Mouse (Mus musculus): ENCODE results near the gene Slc25a36. TPM values are rescaled to one million over a fixed set of nuclear protein-coding genes. Genes with fewer than 3 reads are reported as not detected.

Slc25a36 gene
- total and polyA plus RNA-seq, 3 experiments: 8.5 to 62.0 (median 57.4) TPM

DNA sequence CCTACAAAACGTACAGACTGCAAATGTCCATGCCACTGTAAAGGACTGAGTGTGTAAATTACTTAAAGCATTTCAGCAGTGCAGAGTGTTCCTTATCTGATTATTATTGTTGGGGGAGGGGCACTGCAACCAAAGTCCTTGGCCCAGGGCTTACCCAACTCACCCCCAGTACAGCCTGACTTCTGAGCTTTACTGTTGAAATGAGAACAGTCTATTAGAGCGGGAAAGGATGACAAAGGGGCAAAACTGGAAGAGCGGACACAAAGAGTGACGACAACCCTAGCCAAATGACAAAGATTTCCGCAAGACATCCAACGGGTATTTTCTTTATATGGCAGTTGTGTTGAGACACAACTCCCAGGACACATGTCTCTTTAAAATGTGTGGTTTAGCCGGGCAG, 1.3 kb upstream of the Slc25a36 start:
- no peak for DNase-seq

DNA sequence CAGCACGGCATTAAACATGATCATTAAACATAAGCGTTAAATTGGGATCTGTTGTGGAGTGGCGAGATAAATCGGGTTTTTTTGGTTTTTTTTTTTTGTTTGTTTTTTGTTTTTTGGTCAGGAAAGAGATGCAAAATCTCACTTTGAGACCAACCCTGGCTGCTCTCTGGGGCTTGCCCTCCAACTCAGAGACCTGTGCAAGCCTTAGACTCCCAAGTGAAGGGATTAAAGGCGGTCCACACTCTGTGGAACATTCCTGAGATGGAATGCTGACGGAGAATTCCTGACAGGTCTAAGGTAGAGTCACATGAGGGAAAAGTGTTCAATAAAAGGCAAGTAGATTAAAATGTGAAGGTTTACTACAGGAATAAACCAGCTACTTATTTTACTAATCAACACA, 549 bp upstream of the Slc25a36 start:
- no peak for DNase-seq

DNA sequence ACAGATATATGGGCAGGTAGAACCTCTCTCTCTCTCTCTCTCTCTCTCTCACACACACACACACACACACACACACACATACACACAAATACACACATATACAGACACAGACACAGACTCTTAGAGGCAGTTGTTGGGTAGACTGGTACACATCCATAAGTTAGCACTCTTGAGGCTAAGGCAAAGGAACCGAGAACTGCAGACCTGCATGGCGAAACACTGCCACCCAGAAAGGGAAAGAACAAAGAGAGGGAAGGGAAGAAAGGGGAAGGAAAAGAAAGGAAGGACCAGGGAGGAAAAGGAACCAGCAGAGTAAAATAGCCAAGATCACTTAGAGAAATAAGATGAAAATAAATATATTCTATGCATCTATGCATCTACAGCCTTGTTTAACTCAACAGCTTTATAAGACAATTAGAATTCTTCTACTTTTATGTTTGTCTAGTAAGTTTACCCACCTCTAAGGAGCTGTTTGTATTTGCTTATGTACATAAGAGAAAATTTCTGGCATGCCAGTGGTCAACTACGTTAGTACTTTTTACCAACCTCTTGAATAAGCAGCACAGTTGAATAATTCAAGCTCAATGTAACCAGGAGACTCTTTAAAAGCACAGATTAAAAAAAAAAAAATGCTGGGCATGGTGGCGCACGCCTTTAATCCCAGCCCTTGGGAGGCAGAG, 4.3 kb downstream of the Slc25a36 start:
- DNase-seq: no peak

DNA sequence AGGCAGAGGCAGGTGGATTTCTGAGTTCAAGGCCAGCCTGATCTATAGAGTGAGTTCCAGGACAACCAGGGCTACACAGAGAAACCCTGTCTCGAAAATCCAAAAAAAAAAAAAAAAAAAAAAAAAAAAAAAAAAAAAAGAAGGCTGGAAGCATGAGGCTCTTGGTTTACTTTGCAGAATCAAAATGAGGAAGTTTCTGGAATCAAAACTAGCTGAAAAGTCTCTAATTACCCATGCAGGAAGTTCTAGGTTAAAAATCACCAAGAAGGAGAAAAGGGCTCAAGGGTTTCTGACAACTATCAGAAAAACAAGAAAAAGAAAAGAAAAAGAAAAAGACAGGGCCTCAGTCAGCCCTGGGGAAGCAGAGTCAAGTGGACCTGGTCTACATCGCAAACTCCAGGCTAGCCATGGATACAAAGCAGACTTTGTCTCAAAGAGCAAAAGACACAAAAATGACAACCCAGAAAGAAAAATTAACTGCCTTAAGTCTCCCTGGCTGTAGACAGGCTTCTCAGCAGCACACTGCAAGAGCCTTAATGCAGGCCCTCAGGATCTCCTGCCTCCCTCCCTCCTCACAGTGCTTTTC, 5.5 kb downstream of the Slc25a36 start:
- no peak for DNase-seq

DNA sequence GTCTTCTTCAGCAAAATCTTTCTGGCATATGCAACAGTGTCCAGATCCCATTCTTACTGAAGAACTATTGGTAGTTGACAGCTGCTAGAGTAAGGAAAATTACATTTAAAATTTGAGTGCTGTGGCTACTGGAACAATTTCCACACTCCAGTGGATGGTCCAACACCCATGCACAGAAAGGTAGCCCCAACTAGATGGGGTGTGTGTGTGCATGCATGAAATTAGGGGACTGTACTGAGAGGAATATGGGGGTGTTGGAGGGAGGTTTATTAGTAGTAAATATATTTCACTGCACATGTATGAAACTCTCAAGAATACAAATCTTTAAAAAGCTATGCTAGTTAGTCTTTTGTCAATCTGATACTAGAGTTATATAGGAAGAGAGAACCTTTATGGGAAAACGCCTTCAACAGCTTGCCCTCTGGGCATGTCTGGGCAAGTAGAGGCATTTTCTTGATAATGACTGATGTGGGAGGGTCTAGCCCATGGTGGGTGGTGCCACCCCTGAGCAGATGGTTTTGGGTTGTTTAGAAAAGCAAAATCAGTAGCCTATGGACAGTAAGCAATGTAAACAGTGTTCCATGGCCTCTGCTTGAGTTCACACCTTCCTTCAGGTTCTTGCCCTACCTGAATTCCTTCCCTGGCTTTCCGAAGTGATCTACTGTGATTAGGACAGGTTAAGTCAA, 7.4 kb downstream of the Slc25a36 start:
- no peak for DNase-seq

DNA sequence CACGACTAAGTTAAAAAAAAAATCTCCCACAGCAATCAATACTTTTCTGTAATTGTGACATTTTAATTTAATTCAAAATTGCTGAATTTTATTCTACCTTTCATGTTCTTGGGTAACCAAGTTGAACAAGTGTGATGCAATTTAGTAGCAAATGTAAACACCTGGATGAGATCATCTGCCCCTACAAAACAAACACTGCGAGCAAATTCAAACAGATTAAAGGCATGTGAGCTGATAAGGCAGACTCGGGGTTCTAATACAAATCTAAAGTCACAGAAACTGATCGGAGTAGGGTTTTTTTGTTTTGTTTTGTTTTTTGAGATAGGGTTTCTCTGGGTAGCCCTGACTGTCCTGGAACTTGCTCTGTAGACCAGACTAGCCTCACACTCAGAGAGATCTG, 12.0 kb downstream of the Slc25a36 start:
- no peak for DNase-seq

DNA sequence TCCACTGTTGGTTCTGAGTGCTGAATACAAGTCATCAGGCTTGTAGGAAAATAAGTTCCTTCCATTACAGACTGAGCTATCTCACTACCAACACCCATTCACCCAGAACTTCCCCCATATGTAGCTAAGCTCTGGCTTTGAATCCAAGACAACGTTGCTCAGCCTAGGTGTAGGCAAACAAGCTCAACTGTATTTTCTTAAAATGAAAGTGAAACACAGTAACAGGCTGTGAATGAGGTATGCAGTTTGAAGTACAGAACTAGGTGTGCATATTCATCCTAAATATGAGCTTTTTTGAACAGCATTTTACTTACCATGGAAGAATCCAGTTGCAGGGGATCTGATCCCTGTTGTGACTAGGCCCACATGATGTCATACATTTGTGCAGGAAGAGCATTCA, 14.8 kb downstream of the Slc25a36 start:
- DNase-seq: no peak

DNA sequence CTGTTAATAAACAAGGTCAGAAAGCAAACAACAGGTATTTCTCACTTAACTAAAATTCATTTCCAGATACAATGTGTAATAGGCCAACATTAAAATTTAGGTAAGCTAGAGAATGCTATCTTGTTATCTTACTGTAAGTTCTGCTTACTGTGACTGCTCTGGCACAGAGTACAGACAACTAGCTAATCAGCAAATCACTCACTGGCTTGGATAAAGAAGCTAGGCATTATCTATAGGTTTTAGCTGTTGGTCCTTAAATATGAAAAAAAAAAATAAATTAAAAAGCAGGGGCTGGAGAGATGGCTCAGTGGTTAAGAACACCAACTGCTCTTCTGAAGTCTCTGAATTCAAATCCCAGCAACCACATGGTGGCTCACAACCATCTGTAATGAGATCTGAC, 23.1 kb downstream of the Slc25a36 start:
- no peak for DNase-seq

DNA sequence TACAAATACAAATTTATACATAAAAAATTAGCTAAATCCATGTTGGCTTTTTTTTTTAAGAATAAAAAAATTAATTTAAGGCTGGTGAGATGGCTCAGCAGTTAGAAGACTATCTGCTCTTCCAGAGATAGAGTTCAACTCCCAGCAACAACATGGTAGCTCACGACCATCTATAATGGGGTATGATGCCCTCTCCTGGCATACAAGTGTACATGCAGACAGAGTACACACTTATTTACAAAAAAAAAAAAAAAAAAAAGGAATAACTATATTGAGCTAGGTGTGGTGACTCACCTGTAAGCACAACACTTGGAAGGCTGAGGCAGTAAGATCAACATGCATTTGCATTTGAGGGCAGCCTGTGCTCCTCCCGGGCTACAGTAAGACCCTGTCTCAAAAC, 26.3 kb downstream of the Slc25a36 start:
- no peak for DNase-seq

DNA sequence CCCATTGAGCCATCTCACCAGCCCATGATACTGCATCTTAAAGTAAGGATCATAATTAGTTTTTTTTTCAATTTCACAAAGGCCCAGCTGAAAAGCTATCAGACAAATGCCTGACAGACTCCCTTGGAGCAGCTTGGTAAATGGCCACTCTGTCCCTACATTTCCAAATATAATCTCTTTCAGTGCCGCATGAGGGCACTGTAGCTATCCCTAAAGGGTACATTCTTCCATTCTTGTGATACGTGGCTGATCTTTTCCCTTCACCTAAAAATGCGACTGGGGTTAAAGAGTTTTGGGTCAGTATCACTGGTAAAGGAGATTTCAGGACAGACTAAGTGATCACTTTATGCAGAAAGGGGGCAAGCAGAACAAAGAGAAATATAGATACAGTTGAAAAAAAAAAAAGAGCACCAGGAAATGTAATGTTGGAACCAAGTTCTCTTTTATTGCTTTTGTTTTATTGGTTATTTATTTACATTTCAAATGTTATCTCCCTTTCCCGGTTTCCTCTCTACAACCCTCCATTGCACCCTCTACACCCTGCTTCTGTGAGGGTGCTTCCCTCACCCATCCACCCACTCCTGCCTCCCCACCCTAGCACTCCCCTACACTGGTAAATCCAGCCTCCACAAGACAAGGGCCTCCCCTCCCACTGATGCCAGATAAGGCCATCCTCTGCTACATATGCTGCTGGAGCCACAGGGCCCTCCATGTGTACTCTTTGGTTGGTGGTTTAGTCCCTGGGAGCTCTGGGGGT, 29.7 kb downstream of the Slc25a36 start:
- no peak for DNase-seq

DNA sequence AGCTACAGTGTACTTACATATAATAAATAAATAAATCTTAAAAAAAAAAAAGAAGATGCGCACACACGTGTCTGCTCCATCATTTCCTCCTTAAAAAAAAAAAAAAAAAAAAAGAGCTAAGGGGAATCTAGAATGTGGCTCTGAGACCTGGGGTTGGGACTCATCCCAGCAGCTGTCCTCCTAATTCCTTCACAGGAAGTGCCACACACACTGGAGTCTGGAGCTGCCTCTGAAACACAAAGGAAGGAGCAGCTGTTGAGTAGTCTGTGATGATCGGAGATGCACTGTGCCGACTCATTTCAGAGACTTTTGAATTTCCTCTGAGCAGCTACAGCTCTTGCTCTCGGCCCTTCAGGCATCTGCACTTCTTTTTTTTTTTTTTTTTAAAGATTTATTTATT, 41.0 kb downstream of the Slc25a36 start:
- DNase-seq: no peak

DNA sequence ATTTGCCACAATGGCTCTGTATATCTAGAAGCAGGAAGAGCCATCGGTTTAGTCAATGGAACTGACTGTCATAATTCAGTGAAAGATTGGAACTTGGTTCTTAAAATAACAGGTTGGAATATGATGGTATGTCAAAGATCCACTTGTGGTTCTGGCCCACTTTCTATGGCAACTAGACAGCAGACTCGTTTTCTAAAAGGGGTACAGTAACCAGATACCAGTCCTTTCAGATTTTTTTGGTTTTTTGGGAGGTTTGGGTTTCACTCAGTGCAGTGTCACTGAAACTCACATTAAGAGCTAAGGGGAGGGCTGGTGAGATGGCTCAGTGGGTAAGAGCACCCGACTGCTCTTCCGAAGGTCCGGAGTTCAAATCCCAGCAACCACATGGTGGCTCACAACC, 41.5 kb downstream of the Slc25a36 start:
- no peak for DNase-seq

DNA sequence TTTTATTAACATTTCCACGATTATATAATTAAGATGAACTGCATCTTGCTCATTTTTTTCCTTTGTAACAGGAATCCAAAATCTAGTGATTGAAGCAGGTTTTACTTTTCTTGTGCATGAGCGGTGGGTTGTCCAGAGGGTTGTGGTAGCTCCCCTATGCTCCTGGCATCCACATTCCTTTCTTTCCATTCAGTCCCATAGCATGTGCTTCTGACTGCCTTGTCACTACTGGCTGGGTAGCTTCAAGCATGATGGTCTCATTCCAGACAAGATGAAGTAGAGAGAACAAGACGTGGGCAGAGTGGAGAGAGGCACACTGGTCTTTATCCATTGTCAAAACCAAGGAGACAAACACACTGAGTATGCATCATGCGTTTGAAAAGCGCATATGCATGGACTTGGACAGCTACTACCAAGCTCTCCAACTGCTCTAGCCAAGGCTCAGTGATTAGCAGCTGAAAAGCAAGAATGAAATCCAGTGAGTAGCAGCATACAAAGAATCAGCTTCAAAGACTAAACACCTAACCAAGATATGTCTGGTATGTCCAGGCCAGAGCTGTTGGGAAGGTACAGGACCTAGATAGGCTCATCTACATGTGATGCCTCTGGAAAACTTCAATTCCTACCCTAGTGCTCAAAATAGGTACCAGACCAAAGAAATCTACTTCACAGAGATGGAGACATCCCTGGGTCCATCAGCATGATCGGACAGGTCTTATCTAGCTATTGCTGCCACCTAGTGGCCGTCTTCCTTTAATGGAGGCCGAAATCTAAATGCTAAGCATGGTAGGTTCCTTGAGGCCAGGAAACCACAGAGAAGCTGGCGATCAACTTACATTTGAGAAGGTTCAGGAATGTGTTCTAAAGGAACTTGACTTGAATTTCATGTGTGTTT, 42.5 kb downstream of the Slc25a36 start:
- DNase-seq: peak; percentile 77

DNA sequence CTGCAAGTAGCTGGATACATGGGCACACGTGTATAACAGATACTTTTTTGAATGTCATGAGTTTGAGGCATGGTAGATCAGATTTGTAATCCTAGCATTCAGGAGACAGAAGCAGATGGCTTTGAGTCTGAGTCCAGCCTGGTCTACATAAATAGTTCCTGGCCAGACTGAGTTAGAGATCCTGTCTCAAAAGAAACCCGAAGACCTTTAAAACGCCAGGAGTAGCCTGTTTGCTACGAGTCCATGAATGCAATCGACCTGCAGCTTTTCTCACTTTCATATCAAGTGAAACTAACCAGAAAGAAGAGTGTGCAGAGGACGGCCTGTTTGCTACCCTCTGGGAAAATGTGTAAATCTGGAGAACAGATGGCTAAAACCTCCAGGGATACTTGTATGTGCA, 43.2 kb downstream of the Slc25a36 start:
- DNase-seq: no peak

DNA sequence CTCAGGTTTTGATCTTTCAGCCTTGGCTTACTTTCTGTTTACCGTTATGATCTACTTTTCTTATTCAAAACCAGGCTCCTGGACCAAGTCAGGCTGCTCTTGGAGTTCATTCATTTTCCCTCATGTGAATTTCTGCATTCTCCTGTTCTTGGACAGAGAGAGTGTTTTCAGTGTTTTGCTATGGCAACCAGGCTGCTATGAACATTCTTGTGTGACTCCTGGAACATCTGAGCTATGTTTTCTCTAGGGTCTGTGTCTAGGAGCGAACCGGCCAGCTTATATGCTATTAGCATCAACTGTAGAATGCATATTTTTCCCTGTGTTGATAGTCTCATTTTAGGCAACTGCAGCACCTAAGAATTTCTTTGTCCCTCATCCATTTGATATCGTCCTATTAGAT, 45.1 kb downstream of the Slc25a36 start:
- DNase-seq: no peak

DNA sequence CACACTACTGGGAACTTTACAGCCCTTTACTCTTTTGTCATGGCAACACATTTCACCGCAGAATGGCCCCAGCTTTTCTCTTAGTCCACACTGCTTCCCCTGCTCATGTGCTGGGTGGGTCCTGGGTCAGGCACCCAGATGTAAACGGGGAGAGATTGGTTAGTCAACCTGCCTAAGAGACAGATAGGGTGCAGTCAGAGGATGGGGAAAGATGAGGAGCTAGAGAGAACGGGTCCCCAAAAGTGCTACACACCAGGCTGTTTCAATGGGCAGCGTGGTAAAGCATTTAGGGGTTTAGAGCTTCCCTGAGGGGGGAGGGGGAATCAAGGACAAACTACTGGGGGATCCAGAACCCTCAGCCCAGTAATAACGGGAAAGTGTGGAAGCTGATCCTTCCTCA, 45.7 kb downstream of the Slc25a36 start:
- DNase-seq: no peak

DNA sequence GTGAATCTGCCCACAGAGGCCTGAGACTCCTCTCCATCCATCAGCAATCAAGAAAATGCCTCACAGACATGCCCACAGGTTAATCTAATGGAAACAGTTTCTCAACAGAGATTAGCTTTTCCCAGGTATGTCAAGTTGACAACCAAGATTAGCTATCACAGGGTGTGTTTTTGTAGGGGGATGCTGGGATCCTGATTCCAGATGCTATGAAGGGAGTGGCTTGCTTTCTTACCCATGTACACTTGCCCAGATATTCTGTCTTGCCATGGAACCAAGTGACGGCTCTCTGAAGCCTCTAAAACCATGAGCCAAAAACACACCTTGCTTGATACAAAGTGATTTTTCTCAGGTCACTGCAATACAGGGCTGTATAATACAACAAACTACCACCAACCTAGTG, 46.8 kb downstream of the Slc25a36 start:
- DNase-seq: no peak

DNA sequence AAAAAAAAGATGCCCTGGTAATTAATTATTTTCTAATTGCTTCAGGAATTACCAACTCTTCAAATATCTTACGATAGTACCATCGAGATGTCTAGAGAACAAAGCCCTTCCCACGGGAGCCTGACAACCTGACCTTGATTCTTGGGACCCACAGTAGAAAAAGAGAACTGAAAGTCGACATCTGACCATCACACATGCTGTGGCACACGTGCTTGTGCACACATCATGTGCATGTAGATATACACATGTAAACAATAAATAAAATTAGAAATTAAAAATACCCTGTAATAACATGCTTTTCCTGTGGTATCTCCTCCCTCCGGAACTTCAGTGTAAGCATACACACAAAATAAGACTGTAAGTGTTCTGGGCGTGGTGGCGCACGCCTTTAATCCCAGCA, 49.3 kb downstream of the Slc25a36 start:
- no peak for DNase-seq

DNA sequence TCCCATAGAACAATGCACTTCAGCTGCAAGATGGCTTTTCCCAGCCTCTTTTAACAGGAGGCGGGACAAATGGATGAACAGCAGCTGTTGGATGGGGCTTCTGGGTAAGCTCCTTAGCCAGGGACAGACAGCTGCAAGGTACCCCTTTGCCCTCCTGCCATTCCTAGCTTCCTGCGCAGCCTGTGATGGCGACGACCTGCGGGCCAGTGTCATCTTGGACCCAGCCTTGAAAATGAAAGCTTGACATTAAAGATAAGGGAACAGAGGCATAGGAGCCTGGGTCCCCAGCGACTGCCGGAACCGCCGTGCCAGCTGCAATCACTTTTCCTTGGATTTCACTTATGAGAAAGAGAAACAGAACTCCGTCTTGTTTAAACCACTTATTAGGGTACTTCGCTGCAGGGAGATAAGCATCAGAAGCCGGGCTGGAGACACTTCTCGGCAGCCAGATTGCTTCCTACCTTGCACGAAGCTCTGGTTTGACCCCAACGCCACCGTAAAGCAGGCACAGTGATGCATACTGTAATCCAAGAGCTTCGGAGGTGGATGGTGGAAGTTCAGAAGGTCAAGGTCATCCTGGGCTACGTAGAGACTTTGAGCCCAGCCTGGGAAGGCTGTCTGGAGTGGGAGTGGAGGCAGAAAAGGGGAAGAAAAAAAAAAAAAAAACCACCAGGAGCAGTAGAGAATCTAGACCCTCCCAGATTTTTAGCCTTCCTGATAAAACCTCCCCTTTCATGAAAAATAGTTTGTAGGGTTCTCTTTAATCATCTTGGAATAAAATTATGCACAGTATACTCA, 54.2 kb downstream of the Slc25a36 start:
- peak; percentile 33 for DNase-seq

DNA sequence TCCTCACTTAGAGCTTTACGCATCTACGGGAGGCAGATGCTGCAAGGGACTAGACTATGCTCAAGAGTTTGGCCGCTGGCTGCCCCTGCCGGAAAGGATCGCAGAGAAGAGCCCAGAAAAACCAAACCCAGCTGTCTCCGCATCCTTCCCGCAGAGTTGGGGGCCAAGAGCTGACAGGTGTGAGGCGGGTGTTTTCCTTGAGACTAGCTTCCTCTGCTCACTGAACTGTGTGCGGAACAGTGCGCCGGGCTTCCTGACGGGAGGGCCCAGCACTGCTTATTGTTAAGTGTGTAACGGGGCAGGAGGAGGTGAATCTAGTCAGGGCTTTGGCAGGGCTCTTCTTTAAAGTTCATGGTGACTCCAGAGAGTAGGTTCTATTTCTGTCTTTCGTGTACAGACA, 55.1 kb downstream of the Slc25a36 start:
- no peak for DNase-seq

DNA sequence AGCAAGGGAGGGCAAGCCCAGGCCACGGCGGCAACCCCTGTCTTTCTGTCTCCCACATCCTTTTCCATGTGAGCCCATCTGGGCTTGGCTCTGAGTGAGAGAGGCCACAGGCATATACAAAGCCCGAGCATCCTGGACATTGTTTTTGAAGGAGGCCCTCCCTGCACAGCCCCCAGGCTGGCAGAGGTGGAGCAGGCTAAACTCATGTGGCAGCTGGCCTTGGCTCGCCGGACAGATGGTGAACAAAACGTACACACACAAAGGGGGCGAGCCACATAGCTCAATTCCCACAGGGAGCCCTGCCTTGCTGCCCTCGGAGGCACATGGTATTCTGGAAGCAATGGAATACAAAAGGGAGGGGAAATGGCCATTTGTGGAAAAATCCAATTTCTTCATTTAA, 59.8 kb downstream of the Slc25a36 start:
- no peak for DNase-seq

All from adrenal gland, adult 2 months (tissue).